Mouse (Mus musculus) bone marrow macrophage, adult 2 months (primary cell): ENCODE measurements around the gene Crtc1.

ENCODE experiments used
- CTCF ChIP-seq: IDR thresholded peaks from 2 replicates; pipeline ENCODE4 v1.5.1; 2012; ENCODE audit warnings: low read depth, mild to moderate bottlenecking, low read length, moderate library complexity
- POLR2A ChIP-seq: IDR thresholded peaks from 2 replicates; pipeline ENCODE4 v1.6.1; 2012; ENCODE audit warnings: mild to moderate bottlenecking, low read depth, low read length, borderline replicate concordance

DNA sequence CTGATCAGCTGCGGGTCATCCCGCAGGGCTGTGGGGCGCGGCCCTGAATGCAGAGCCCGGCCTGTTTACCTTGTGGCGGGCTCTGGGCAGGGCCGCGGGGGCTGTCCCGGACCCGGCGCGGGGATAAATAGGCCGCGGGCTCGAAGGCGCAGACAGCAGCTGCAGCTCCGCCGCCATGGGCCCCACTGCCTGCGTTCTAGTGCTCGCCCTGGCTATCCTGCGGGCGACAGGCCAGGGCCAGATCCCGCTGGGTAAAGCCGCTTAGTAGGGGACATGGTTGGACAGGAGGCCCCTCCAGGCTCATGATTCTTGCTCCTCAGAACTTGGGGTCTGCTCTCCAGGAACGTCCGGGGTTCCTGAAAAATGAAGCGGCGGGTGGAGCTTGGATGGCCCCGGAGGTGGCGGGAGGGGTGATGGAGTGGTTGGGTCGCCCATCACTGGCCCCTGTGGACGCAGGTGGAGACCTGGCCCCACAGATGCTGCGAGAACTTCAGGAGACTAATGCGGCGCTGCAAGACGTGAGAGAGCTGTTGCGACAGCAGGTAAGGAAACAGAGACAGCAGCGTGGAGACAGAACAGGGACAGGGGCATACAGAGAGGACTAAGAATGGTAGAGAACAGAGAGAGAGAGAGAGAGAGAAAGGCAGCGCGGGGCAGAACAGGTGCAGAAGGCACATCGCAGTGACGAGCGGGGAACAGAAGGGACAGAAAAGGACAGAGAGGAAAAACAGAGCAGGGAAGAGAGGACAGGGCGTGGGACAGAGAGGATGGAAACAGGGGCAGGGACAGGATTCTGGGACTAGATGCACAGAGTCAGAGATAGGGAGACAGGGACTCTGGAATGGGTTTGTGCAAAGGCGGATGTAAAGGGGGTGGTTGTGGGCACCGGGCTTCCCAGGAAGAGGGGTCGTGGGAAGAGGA is 65.7 kb downstream of the Crtc1 start, which contains the start of gene Comp:
- TF ChIP-seq CTCF = no peak
- no peak for TF ChIP-seq POLR2A
